Mouse (Mus musculus): ENCODE results near the gene Akap6. TPM values are rescaled to one million over a fixed set of nuclear protein-coding genes. Genes with fewer than 3 reads are reported as not detected.

Akap6 gene
- polyA plus RNA-seq, 1 experiment from 2014 or later: 13.3 TPM

- Histone ChIP-seq H3K27ac (ENCODE audit: low read depth, low read length) (no peak overlapping the region), H3K27me3 (replicated peaks; ENCODE audit: control insufficient read depth, insufficient read depth, low read length) (no peaks in the 10 kb centered on the region), H3K9ac (ENCODE audit: low read length) (no peak overlapping the region), H3K4me3 (ENCODE audit: low read depth, low read length) (no peak overlapping the region), H3K4me2 (ENCODE audit: low read length) (no peak overlapping the region), H3K9me3 (replicated peaks; ENCODE audit: control insufficient read depth, low read length) (no peaks in the 10 kb centered on the region), H3K36me3 (ENCODE audit: control insufficient read depth, insufficient read depth, low read length) (no peaks in the 10 kb centered on the region), H3K4me1 (ENCODE audit: control insufficient read depth, insufficient read depth, low read length) (no peaks in the 10 kb centered on the region)
- 77% methylated on average over 1 of the region's 1 CpGs for WGBS
- DNase-seq (ENCODE audit: low spot score): no peak
- ATAC-seq: no peak
These were observed 7.6 kb upstream of the Akap6 start for GRCm38 (mm10) chr12:52691552-52691951.

DNA sequence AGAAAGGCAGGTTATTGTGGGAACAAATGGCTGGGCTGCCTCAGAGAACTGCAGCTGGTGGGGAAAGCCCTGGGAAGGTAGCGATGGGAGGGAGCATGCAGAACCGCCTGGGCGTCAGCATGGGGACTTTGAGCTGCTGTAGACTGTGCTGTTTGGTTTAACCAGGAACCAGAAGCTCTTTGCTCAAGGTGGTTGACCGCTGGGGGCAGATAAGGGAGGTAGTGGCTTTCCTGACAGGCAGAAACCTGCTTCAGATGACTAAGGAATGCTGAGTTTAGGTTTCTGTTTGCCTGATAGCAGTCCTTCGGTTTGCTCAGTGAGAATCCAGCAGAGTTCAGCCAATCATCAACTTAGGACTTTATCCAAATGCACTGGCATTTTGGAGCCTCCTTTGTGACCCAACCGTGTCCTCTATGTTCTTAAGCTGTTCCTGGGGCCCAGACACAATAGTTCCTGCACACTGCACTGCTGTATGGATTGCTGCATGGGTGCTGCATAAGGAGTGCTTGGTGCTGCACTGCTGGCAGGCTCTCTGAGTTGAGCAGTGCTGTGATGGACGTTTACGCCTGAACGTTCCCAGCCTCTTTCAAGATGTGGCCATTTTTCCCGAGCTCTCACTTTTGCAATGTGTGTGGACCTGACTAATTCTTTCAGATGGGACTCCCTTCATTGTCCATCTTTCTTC lies 6.8 kb upstream of the Akap6 start:
- no peak for DNase-seq (ENCODE audit: low spot score)
- no peak overlapping the region for H3K27ac ChIP-seq (ENCODE audit: low read depth, low read length)
- H3K36me3 ChIP-seq (ENCODE audit: control insufficient read depth, insufficient read depth, low read length): no peaks in the 10 kb centered on the region
- WGBS: 59% methylated on average over 10 of the region's 10 CpGs
- no peak overlapping the region for H3K4me3 ChIP-seq (ENCODE audit: low read depth, low read length)
- H3K9me3 ChIP-seq (replicated peaks; ENCODE audit: control insufficient read depth, low read length): no peaks in the 10 kb centered on the region
- no peak overlapping the region for H3K9ac ChIP-seq (ENCODE audit: low read length)
- H3K4me2 ChIP-seq (ENCODE audit: low read length): no peak overlapping the region
- no peak for ATAC-seq
- no peaks in the 10 kb centered on the region for H3K27me3 ChIP-seq (replicated peaks; ENCODE audit: control insufficient read depth, insufficient read depth, low read length)
- H3K4me1 ChIP-seq (ENCODE audit: control insufficient read depth, insufficient read depth, low read length): no peaks in the 10 kb centered on the region

GRCm38 (mm10) chr12:52697407-52698109 lies 1.6 kb upstream of the Akap6 start:
- no peak overlapping the region; the same call in 1 of the 2 replicates for H3K9ac ChIP-seq (ENCODE audit: low read length)
- no peak overlapping the region for H3K4me3 ChIP-seq (ENCODE audit: low read depth, low read length)
- no peaks in the 10 kb centered on the region for H3K36me3 ChIP-seq (ENCODE audit: control insufficient read depth, insufficient read depth, low read length)
- H3K4me2 ChIP-seq (ENCODE audit: low read length): no peak overlapping the region
- H3K27ac ChIP-seq (ENCODE audit: low read depth, low read length): peak overlapping the region; percentile 87; the same call in 1 of the 2 replicates
- no peaks in the 10 kb centered on the region for H3K9me3 ChIP-seq (replicated peaks; ENCODE audit: control insufficient read depth, low read length)
- no peaks in the 10 kb centered on the region for H3K27me3 ChIP-seq (replicated peaks; ENCODE audit: control insufficient read depth, insufficient read depth, low read length)
- ATAC-seq (no peak), DNase-seq (ENCODE audit: low spot score) (no peak)
- 76% methylated on average over 3 of the region's 3 CpGs for whole genome bisulfite sequencing
- H3K4me1 ChIP-seq (ENCODE audit: control insufficient read depth, insufficient read depth, low read length): peaks cover 12% of the 10 kb centered on the region

GRCm38 (mm10) chr12:52698276-52698930 lies 780 bp upstream of the Akap6 start:
- Histone ChIP-seq H3K4me2 (ENCODE audit: low read length) (peak overlapping the region; percentile 71), H3K27me3 (replicated peaks; ENCODE audit: control insufficient read depth, insufficient read depth, low read length) (no peaks in the 10 kb centered on the region), H3K9ac (ENCODE audit: low read length) (peak overlapping the region; percentile 79; the same call in 1 of the 2 replicates), H3K4me1 (ENCODE audit: control insufficient read depth, insufficient read depth, low read length) (peaks cover 12% of the 10 kb centered on the region), H3K9me3 (replicated peaks; ENCODE audit: control insufficient read depth, low read length) (no peaks in the 10 kb centered on the region), H3K27ac (ENCODE audit: low read depth, low read length) (peak overlapping the region; percentile 87), H3K4me3 (ENCODE audit: low read depth, low read length) (peak overlapping the region; percentile 51), H3K36me3 (ENCODE audit: control insufficient read depth, insufficient read depth, low read length) (no peaks in the 10 kb centered on the region)
- WGBS: 3% methylated on average over 5 of the region's 5 CpGs
- DNase-seq (ENCODE audit: low spot score) (peak; percentile 44), ATAC-seq (peak; percentile 45)

- DNase-seq (ENCODE audit: low spot score) (peak; percentile 61), ATAC-seq (peak; percentile 51)
- no peaks in the 10 kb centered on the region for H3K9me3 ChIP-seq (replicated peaks; ENCODE audit: control insufficient read depth, low read length)
- WGBS: 4% methylated on average over 15 of the region's 15 CpGs
- H3K4me1 ChIP-seq (ENCODE audit: control insufficient read depth, insufficient read depth, low read length): peaks cover 20% of the 10 kb centered on the region
- H3K4me2 ChIP-seq (ENCODE audit: low read length): peak overlapping the region; percentile 71
- H3K36me3 ChIP-seq (ENCODE audit: control insufficient read depth, insufficient read depth, low read length): no peaks in the 10 kb centered on the region
- H3K27me3 ChIP-seq (replicated peaks; ENCODE audit: control insufficient read depth, insufficient read depth, low read length): no peaks in the 10 kb centered on the region
- H3K4me3 ChIP-seq (ENCODE audit: low read depth, low read length): peak overlapping the region; percentile 51
- peak overlapping the region; percentile 86 for H3K27ac ChIP-seq (ENCODE audit: low read depth, low read length)
- H3K9ac ChIP-seq (ENCODE audit: low read length): peak overlapping the region; percentile 79
These were observed 946 bp downstream of the Akap6 start for GRCm38 (mm10) chr12:52699961-52700696.

- peak overlapping the region; percentile 51 for H3K4me3 ChIP-seq (ENCODE audit: low read depth, low read length)
- no peaks in the 10 kb centered on the region for H3K9me3 ChIP-seq (replicated peaks; ENCODE audit: control insufficient read depth, low read length)
- H3K9ac ChIP-seq (ENCODE audit: low read length): peak overlapping the region; percentile 79
- DNase-seq (ENCODE audit: low spot score): peak; percentile 70
- H3K4me1 ChIP-seq (ENCODE audit: control insufficient read depth, insufficient read depth, low read length): peaks cover 20% of the 10 kb centered on the region
- H3K27ac ChIP-seq (ENCODE audit: low read depth, low read length): peak overlapping the region; percentile 86
- peak overlapping the region; percentile 71 for H3K4me2 ChIP-seq (ENCODE audit: low read length)
- H3K27me3 ChIP-seq (replicated peaks; ENCODE audit: control insufficient read depth, insufficient read depth, low read length): no peaks in the 10 kb centered on the region
- 0 out of 2 replicates have a peak, but pooled peaks cover 2% of the 10 kb centered on the region for H3K36me3 ChIP-seq (ENCODE audit: control insufficient read depth, insufficient read depth, low read length)
- 3% methylated on average over 15 of the region's 15 CpGs for WGBS
- peak; percentile 64 for ATAC-seq
These were observed 1.6 kb downstream of the Akap6 start for GRCm38 (mm10) chr12:52700697-52701191.

- Histone ChIP-seq H3K9ac (ENCODE audit: low read length) (peak overlapping the region; percentile 79), H3K4me3 (ENCODE audit: low read depth, low read length) (peak overlapping the region; percentile 51), H3K27ac (ENCODE audit: low read depth, low read length) (peak overlapping the region; percentile 86), H3K27me3 (replicated peaks; ENCODE audit: control insufficient read depth, insufficient read depth, low read length) (no peaks in the 10 kb centered on the region), H3K4me2 (ENCODE audit: low read length) (peak overlapping the region; percentile 71), H3K4me1 (ENCODE audit: control insufficient read depth, insufficient read depth, low read length) (peaks cover 20% of the 10 kb centered on the region), H3K36me3 (ENCODE audit: control insufficient read depth, insufficient read depth, low read length) (0 out of 2 replicates have a peak, but pooled peaks cover 2% of the 10 kb centered on the region), H3K9me3 (replicated peaks; ENCODE audit: control insufficient read depth, low read length) (no peaks in the 10 kb centered on the region)
- DNase-seq (ENCODE audit: low spot score) (peak; percentile 60), ATAC-seq (peak; percentile 14)
- under 1% methylated on average over 9 of the region's 9 CpGs for WGBS
These were observed 2.0 kb downstream of the Akap6 start for GRCm38 (mm10) chr12:52701201-52701641.

GRCm38 (mm10) chr12:52702368-52702967 lies 3.3 kb downstream of the Akap6 start:
- Histone ChIP-seq H3K4me2 (ENCODE audit: low read length) (peak overlapping the region; percentile 71; the same call in 1 of the 2 replicates), H3K27me3 (replicated peaks; ENCODE audit: control insufficient read depth, insufficient read depth, low read length) (no peaks in the 10 kb centered on the region), H3K9ac (ENCODE audit: low read length) (0 out of 2 replicates have a peak overlapping the region, but pooled peaks have one; percentile 22), H3K27ac (ENCODE audit: low read depth, low read length) (no peak overlapping the region), H3K4me3 (ENCODE audit: low read depth, low read length) (no peak overlapping the region; the same call in 1 of the 2 replicates), H3K9me3 (replicated peaks; ENCODE audit: control insufficient read depth, low read length) (no peaks in the 10 kb centered on the region), H3K4me1 (ENCODE audit: control insufficient read depth, insufficient read depth, low read length) (peaks cover 20% of the 10 kb centered on the region), H3K36me3 (ENCODE audit: control insufficient read depth, insufficient read depth, low read length) (0 out of 2 replicates have a peak, but pooled peaks cover 2% of the 10 kb centered on the region)
- 90% methylated on average over 12 of the region's 12 CpGs for WGBS
- DNase-seq (ENCODE audit: low spot score): no peak
- ATAC-seq: no peak

Data from forebrain, embryonic 14.5 days (tissue).